Mouse (Mus musculus): ENCODE measurements around the gene Nptx1. TPM values are rescaled to one million over a fixed set of nuclear protein-coding genes. Genes with fewer than 3 reads are reported as not detected.
A peak's percentile ranks its signal among the peaks of the same experiment; 100 is the strongest.

Gene Nptx1
- total and polyA plus RNA-seq, 2 experiments, result 0.09 TPM

DNA sequence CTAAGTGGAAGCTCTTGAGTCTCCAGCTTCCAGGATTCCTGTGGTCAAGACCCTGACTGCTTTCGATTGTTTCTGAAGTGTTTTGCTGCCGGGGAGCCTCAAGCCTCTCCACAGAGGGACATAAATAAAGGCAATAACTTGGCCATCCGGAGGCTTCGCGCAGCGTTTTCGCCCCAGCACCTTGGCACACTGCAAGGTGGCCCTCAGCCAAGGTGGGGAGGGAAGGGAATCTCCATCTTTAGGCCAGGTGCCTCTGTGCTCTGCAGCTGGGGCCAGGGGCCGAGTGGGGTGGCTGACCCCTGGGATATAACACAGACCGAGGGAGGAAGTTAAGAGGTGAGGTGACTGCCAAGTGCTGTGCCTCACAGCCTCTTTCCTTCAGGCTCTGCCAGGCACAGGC lies 15.6 kb upstream of the Nptx1 start:
- WGBS, result 68% methylated on average over 9 of the region's 9 CpGs
- Histone ChIP-seq H3K4me1 (ENCODE audit: control insufficient read depth, insufficient read depth, low read length) (peaks cover 7% of the 10 kb centered on the region), H3K36me3 (ENCODE audit: control insufficient read depth, insufficient read depth, low read length) (no peaks in the 10 kb centered on the region), H3K79me2 (ENCODE audit: control insufficient read depth, insufficient read depth, low read length) (no peaks in the 10 kb centered on the region), H3K9ac (ENCODE audit: low read depth, low read length) (no peak overlapping the region), H3K27me3 (ENCODE audit: control insufficient read depth, insufficient read depth, low read length) (no peaks in the 10 kb centered on the region), H3K4me3 (ENCODE audit: insufficient read depth, low read depth, low read length) (no peak overlapping the region), H3K27ac (replicated peaks; ENCODE audit: insufficient read depth, low read depth, low read length) (no peak overlapping the region)
- DNase-seq (ENCODE audit: extremely low read depth, low read depth, low spot score), result peak; percentile 12
- TF ChIP-seq POLR2A (IDR thresholded peaks at IDR 0.05; ENCODE audit: extremely low read depth, insufficient read depth, low read length), result no peak
- no peak for TF ChIP-seq CTCF (IDR thresholded peaks at IDR 0.05; ENCODE audit: low read depth, low read length)

DNA sequence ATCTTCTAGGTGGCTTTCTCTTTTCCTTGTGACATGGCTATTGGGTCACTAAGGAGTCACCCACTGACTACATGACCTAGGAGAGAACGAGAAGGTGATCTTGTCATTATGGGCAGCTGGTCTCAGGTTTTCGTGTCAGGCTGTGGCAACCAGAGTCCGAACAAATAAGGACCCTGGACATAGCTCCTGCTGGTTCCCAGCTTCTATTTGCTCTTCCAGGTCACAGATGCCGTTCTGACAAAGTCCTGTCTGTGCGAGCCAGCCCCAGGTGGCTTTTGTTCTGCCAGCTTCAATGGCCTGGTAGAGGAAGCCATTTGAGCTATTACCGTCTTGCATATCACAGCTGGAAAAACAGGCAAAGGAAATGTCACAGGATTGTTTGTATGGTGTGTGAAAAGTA lies 14.7 kb upstream of the Nptx1 start:
- Histone ChIP-seq H3K4me3 (ENCODE audit: insufficient read depth, low read depth, low read length) (no peak overlapping the region), H3K27ac (replicated peaks; ENCODE audit: insufficient read depth, low read depth, low read length) (no peak overlapping the region; the same call in 1 of the 2 replicates), H3K79me2 (ENCODE audit: control insufficient read depth, insufficient read depth, low read length) (no peaks in the 10 kb centered on the region), H3K36me3 (ENCODE audit: control insufficient read depth, insufficient read depth, low read length) (no peaks in the 10 kb centered on the region), H3K9ac (ENCODE audit: low read depth, low read length) (no peak overlapping the region), H3K27me3 (ENCODE audit: control insufficient read depth, insufficient read depth, low read length) (no peaks in the 10 kb centered on the region), H3K4me1 (ENCODE audit: control insufficient read depth, insufficient read depth, low read length) (peaks cover 11% of the 10 kb centered on the region)
- 14% methylated on average over 6 of the region's 6 CpGs for WGBS
- TF ChIP-seq CTCF (IDR thresholded peaks at IDR 0.05; ENCODE audit: low read depth, low read length), result no peak
- no peak for TF ChIP-seq POLR2A (IDR thresholded peaks at IDR 0.05; ENCODE audit: extremely low read depth, insufficient read depth, low read length)
- peak; percentile 92 for DNase-seq (ENCODE audit: extremely low read depth, low read depth, low spot score)

DNA sequence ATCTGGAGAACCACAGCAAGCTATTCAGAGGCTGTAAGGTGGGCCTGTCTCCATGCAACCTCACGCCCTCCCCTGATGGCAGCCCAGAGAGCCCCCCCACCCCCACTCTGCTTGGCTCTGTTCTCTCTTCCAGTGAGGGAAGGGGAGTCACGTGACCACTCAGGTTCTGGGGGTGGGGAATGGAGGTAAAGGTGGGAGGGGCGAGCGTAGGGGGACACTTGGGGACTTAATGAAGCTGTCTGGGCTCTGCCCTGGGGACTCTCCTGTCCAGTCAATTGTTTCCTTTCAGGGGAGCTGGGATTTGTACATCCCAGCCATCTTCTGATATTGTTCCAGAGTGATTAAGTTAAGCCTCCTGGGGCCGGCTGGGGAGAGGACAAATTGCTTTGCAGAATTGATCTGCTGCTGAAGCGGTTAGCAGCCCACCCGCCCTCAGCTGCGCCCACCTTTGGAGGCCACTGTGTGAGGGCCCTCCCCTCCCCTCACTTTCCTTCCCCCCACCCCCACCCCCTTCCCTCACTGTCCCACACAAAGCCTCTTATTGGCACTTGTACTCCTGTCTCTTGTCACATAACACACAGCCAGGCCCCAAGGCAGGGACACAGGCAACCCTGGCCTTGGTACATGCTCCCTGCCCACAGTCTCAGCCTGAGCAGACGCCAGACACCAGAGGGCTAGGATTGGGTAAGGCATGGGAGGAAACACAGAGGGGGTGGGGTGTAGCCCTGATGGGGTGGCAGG lies 11.5 kb upstream of the Nptx1 start:
- Histone ChIP-seq H3K9ac (ENCODE audit: low read depth, low read length) (no peak overlapping the region), H3K27me3 (ENCODE audit: control insufficient read depth, insufficient read depth, low read length) (no peaks in the 10 kb centered on the region), H3K4me3 (ENCODE audit: insufficient read depth, low read depth, low read length) (no peak overlapping the region), H3K79me2 (ENCODE audit: control insufficient read depth, insufficient read depth, low read length) (no peaks in the 10 kb centered on the region), H3K36me3 (ENCODE audit: control insufficient read depth, insufficient read depth, low read length) (no peaks in the 10 kb centered on the region), H3K27ac (replicated peaks; ENCODE audit: insufficient read depth, low read depth, low read length) (no peak overlapping the region), H3K4me1 (ENCODE audit: control insufficient read depth, insufficient read depth, low read length) (peaks cover 11% of the 10 kb centered on the region)
- no peak for DNase-seq (ENCODE audit: extremely low read depth, low read depth, low spot score)
- no peak for TF ChIP-seq POLR2A (IDR thresholded peaks at IDR 0.05; ENCODE audit: extremely low read depth, insufficient read depth, low read length)
- TF ChIP-seq CTCF (IDR thresholded peaks at IDR 0.05; ENCODE audit: low read depth, low read length), result no peak
- 63% methylated on average over 9 of the region's 9 CpGs for WGBS

DNA sequence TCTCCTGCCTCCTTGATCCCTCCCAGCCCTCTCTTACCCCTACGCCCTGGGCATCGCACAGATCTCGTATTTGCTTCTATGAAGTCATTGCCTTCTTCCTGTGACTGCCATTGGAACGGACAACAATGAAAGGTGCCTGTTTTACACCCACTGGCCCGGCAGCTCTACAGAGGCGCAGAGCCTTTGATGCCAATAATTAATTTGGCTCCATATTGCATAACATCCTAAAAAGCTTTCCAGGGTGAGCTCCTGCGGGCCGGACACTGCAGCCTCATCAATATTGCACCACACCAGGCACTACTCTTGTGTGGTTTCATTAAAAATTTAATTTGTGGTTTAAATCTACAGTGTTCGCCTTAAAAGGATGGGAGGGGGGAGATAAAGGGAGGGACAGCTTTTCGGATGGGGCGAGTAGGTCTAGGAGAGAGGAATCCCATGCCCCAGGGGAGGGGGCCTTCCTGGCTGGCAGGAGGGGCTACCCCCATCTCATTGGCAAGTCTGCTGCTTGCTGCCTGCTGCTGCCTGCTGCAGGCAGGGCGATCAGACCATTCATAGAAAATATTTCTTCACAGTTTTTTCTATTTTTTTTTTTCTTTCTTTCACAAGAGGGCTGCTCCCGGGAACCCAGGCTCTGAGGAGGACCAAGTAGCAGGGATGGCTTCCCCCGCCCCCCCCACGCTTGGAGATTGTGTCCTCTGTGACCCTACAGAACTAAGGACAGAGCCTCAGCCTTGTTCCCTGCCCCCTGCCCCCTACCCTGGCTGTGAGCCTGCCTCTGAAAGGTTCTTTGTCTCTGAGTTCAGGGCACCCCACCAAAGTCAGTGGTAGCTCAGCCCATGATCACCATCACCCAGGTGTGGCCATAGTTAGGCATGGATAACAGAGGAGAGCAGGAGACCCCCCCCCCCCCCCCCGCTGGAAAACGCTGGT lies 10.7 kb upstream of the Nptx1 start:
- H3K79me2 ChIP-seq (ENCODE audit: control insufficient read depth, insufficient read depth, low read length), result no peaks in the 10 kb centered on the region
- H3K4me1 ChIP-seq (ENCODE audit: control insufficient read depth, insufficient read depth, low read length), result peaks cover 11% of the 10 kb centered on the region
- 22% methylated on average over 17 of the region's 17 CpGs for WGBS
- H3K27ac ChIP-seq (replicated peaks; ENCODE audit: insufficient read depth, low read depth, low read length), result no peak overlapping the region
- no peaks in the 10 kb centered on the region for H3K27me3 ChIP-seq (ENCODE audit: control insufficient read depth, insufficient read depth, low read length)
- peak; percentile 76 for DNase-seq (ENCODE audit: extremely low read depth, low read depth, low spot score)
- H3K4me3 ChIP-seq (ENCODE audit: insufficient read depth, low read depth, low read length), result no peak overlapping the region
- H3K9ac ChIP-seq (ENCODE audit: low read depth, low read length), result no peak overlapping the region
- TF ChIP-seq POLR2A (IDR thresholded peaks at IDR 0.05; ENCODE audit: extremely low read depth, insufficient read depth, low read length) (no peak), CTCF (IDR thresholded peaks at IDR 0.05; ENCODE audit: low read depth, low read length) (no peak)
- no peaks in the 10 kb centered on the region for H3K36me3 ChIP-seq (ENCODE audit: control insufficient read depth, insufficient read depth, low read length)

DNA sequence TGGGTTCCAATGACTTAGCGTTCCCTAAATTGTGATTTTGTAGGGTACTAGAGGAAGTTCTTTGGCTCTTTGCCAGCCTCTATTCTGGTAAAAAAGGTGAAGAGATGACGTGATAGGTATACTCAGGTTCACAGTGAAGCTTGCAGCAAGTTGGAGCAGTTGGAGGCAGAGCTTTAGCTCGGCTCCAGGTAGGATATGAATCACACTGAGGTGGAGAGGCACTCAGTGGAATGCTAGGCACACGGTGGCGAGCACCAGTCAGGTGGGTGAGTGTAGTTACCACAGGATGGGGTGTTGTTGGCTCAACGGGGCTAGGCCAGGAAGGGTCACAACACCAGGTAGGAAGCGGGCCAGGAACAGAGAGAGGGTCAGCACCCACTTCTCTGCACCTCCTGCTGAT lies 7.6 kb upstream of the Nptx1 start:
- Histone ChIP-seq H3K79me2 (ENCODE audit: control insufficient read depth, insufficient read depth, low read length) (no peaks in the 10 kb centered on the region), H3K9ac (ENCODE audit: low read depth, low read length) (no peak overlapping the region), H3K27me3 (ENCODE audit: control insufficient read depth, insufficient read depth, low read length) (no peaks in the 10 kb centered on the region), H3K36me3 (ENCODE audit: control insufficient read depth, insufficient read depth, low read length) (no peaks in the 10 kb centered on the region), H3K27ac (replicated peaks; ENCODE audit: insufficient read depth, low read depth, low read length) (no peak overlapping the region), H3K4me3 (ENCODE audit: insufficient read depth, low read depth, low read length) (no peak overlapping the region), H3K4me1 (ENCODE audit: control insufficient read depth, insufficient read depth, low read length) (peaks cover 11% of the 10 kb centered on the region)
- no peak for DNase-seq (ENCODE audit: extremely low read depth, low read depth, low spot score)
- WGBS, result 88% methylated on average over 7 of the region's 7 CpGs
- TF ChIP-seq CTCF (IDR thresholded peaks at IDR 0.05; ENCODE audit: low read depth, low read length), result no peak
- TF ChIP-seq POLR2A (IDR thresholded peaks at IDR 0.05; ENCODE audit: extremely low read depth, insufficient read depth, low read length), result no peak
